ENCODE assay signal across 13 mouse cellular contexts in genomic region chr12:117468329-117468728, GRCm38 (mm10). TPM values are rescaled to one million over a fixed set of nuclear protein-coding genes. Genes with fewer than 3 reads are reported as not detected.
DNase-seq lines count a peak whose midpoint lies in the region; ATAC-seq and TF ChIP-seq lines count a peak whose summit lies in the region.
"Had no signal": no experiment of that assay in that cellular context is flagged by ENCODE, and none has a peak within 500 bp of the region (broad histone marks: within the 10 kb centered on the region; RNA-seq: fewer than 3 reads in every experiment).

No protein-coding gene starts in this region.

- H3K4me3 ChIP-seq in forebrain, postnatal 0 days (ENCODE audit: low read depth, low read length), result no peak overlapping the region
- no peak overlapping the region for H3K4me3 ChIP-seq in forebrain, embryonic 10.5 days
- H3K4me3 ChIP-seq: myocyte had no signal

- H3K9ac ChIP-seq in forebrain, postnatal 0 days, result no peak overlapping the region

- H3K9me3 ChIP-seq in forebrain, postnatal 0 days (ENCODE audit: low read length), result no peaks in the 10 kb centered on the region
- no peaks in the 10 kb centered on the region for H3K9me3 ChIP-seq in forebrain, embryonic 10.5 days

- H3K27ac ChIP-seq in forebrain, postnatal 0 days (ENCODE audit: low read depth, low read length), result no peak overlapping the region
- no peak overlapping the region for H3K27ac ChIP-seq in forebrain, embryonic 10.5 days
- H3K27ac ChIP-seq: macrophage had no signal

- H3K36me3 ChIP-seq in forebrain, postnatal 0 days (ENCODE audit: insufficient read depth), result no peaks in the 10 kb centered on the region
- no peaks in the 10 kb centered on the region for H3K36me3 ChIP-seq in forebrain, embryonic 10.5 days (replicated peaks)

- TF ChIP-seq CTCF in forebrain, postnatal 0 days (IDR thresholded peaks at IDR 0.05; ENCODE audit: low read depth), result no peak

- 31% methylated on average over 5 of the region's 5 CpGs for WGBS in forebrain, postnatal 0 days
- 83% methylated on average over 5 of the region's 5 CpGs for WGBS in forebrain, embryonic 10.5 days

- no peaks in the 10 kb centered on the region for H3K27me3 ChIP-seq in forebrain, postnatal 0 days (ENCODE audit: insufficient read depth, low read length)
- no peaks in the 10 kb centered on the region for H3K27me3 ChIP-seq in forebrain, embryonic 10.5 days (ENCODE audit: poor library complexity, severe bottlenecking)

- intact Hi-C loops in left cerebral cortex, postnatal 36 days (cut with DNase I), result no loop called here
- intact Hi-C loops in left cerebral cortex, postnatal 10 days (cut with DNase I), result no loop called here

- no peak overlapping the region for H3K4me2 ChIP-seq in forebrain, postnatal 0 days (ENCODE audit: low read depth)

- peak; percentile 71 for ATAC-seq in forebrain, postnatal 0 days
- ATAC-seq in inflammation-experienced regulatory T-cells, adult 6 months, result no peak
- ATAC-seq: CD4-positive, CD25-positive, alpha-beta regulatory T cell, adult 4 months; hindbrain, embryonic 16.5 days had no signal

- DNase-seq in forebrain, postnatal 0 days, result peak; percentile 36
- DNase-seq in forebrain, embryonic 10.5 days (ENCODE audit: extremely low spot score, low spot score), result no peak
- DNase-seq in left cerebral cortex, postnatal 36 days (ENCODE audit: low spot score in 2 of 2), result peak; percentile 25 to 28
- no peak for DNase-seq in left cerebral cortex, postnatal 10 days (ENCODE audit: extremely low spot score in 1 of 2, low spot score in 2 of 2)
- peak; percentile 41 to 54 for DNase-seq in heart, adult 9 months (ENCODE audit: low spot score in 2 of 2)
- DNase-seq in lung, postnatal 36 days, result peak; percentile 56
- no peak for DNase-seq in kidney, adult 18-20 months
- DNase-seq: cerebellum, adult 9-11 months had no signal

- no peaks in the 10 kb centered on the region for H3K4me1 ChIP-seq in forebrain, postnatal 0 days (ENCODE audit: insufficient read depth)
- no peaks in the 10 kb centered on the region for H3K4me1 ChIP-seq in forebrain, embryonic 10.5 days

RNA-seq across cellular contexts. Expression of gene Rapgef5, which starts 48.0 kb away (rescaled TPM):
- 60.9 and 82.5 TPM in 2 replicates for total RNA-seq in forebrain, postnatal 0 days (2014; rRNA removed)
- polyA plus RNA-seq in forebrain, postnatal 0 days (2015; fragmentation: Nextera tagmentation; extraction: Ambion mirVana), result 24.5 and 30.5 TPM in 2 replicates
- polyA plus RNA-seq in forebrain, embryonic 10.5 days (2016; fragmentation: Nextera tagmentation; extraction: Ambion mirVana), result 6.2 and 6.5 TPM in 2 replicates
- total RNA-seq in left cerebral cortex, postnatal 36 days (2021), result 100 to 1,000 TPM; 156 to 162 TPM
- total RNA-seq in left cerebral cortex, postnatal 10 days (2021), result 100 to 1,000 TPM; 106 to 111 TPM
- polyA plus RNA-seq in inflammation-experienced regulatory T-cells, adult 6 months (2017; shearing (Covaris generic)), result 1 to 10 TPM in 2 of 3 experiments, under 1 TPM in 1; 0.59 to 1.5 (median 1.3) TPM

Comparison
In these comparisons a context has a peak if more than half of its experiments do, and no peak if none do; other contexts are left out.
1. DNase-seq: peak in forebrain, postnatal 0 days (single experiment), left cerebral cortex, postnatal 36 days (2 of 2), heart, adult 9 months (2 of 2) and lung, postnatal 36 days (single experiment); none in forebrain, embryonic 10.5 days (single experiment), left cerebral cortex, postnatal 10 days (0 of 2) and kidney, adult 18-20 months (single experiment).